Mouse (Mus musculus): ENCODE data around the gene Ldb2.
A peak's percentile ranks its signal among the peaks of the same experiment; 100 is the strongest.

Gene Ldb2

DNA sequence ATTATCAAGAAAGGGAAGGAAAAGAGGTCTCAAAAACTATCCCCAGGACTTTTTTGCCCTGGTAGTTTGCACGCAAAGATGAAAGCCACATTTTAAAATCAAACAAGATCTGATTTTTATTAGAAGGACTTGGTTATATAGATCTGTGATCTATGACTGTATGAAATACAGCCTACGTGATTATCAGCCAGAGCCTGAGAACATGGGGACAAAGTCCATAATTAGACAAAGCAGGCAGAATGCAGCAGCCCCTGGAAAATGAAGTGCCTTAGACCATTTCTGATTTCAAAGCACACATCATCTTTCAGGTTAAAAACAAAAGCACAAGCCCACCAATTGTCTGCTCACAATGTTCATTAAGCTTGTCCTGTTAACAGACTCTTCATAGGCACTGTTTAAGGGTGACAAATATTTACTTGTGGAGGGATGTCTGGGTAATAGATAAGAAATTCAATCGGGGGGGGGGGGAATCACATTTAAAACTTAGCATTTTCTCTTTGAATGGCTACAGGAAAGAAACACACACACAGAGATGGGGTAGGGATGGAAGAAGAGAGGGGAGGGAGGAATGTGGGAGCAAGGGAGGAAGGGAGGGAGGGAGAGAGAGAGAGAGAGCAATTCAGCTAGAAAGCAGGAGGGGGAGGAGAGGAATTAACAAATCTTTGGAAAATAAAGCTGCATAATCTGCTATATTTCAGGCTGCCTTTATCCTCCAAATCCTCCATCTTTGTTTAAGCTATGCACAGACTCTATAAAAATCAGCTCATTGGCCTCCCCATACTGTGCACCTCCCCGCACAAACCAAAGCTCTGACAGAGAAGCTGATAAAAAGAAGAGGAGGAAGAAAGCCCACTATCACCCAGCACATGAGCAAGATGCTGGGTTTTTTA lies 153.3 kb downstream of the Ldb2 start:
- DNase-seq (ENCODE audit: low spot score), result no peak

DNA sequence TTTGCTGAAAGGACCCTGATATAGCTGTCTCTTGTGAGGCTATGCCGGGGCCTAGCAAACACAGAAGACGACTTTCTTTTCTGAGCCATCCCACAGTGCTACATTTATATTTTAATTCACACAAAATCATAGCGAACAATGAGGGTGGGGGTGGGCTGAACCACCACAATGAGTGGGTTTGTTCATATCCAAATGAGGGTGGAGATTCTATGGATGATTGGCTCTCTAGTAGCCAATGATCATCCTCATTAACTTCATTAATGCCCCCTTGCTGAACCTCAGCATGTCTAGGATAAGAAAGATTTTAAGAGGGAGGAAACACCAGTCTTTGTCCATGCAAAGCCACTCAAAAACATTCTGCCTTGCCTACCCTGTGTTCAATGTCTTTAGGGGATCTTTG lies 156.4 kb downstream of the Ldb2 start:
- DNase-seq (ENCODE audit: low spot score), result no peak

DNA sequence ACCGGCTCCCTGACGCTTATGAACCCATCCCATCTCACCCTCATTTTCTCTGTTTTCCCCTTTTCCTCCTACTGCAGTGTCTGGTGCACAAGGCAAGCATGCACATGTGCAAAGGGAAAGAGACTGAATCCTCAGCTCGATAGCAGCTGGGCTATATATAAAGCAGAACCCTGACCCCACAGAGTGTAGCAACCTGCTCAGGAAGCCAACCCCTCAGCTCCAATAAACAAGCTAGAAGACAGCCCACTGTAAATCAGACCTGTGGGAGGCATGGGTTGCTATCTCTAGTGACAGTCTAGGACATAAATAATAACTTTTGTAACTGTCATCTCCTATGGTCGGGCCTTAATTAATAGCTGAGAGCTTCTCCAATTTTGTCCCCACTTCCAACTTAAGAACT lies 158.4 kb downstream of the Ldb2 start:
- DNase-seq (ENCODE audit: low spot score), result no peak

DNA sequence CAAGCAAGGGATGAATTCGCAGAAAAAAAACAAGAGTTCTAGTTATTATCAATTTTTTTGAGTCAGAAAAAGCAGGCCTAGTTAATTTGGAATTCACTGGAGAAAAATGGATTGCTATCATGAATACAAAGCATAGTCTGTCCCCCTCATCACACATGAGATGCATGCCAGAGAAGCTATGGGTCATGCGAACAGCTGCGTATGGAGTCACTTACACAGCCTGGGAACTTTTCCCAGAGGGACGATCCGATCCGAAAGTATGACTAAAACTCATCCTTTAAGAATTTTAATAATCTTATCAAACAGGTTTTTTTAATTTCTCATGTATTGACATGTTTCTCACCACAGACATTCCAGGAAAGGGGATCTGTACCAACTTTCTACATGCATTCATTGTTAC lies 163.9 kb downstream of the Ldb2 start:
- DNase-seq (ENCODE audit: low spot score), result no peak

DNA sequence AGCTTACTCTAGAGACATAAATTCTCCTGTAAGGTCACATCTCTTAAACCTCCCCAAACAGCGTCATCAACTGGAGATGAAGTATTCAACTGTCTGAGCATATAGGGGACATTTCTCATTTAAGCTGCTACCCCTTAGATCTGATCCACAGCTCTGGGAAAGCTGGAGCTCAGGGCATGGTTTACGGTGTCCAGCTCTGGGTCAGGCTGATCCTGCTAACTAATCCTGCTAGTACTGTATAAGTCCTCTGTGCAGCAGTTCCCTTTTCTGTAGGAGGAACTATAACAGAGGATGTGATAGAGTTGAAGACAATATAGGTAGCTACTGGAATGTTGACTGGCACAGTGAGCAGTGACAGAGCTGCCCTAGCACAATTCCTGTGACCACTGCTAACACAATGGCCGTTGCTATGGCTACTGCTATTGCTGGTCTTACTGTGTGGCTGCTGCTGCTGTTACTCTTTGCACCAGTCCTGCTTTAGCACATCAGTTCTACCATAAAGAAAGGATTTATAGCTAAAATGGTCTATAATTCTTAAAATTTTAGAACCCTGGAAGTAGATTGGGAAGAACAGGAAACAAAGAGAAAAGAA lies 170.3 kb downstream of the Ldb2 start:
- no peak for DNase-seq (ENCODE audit: low spot score)

DNA sequence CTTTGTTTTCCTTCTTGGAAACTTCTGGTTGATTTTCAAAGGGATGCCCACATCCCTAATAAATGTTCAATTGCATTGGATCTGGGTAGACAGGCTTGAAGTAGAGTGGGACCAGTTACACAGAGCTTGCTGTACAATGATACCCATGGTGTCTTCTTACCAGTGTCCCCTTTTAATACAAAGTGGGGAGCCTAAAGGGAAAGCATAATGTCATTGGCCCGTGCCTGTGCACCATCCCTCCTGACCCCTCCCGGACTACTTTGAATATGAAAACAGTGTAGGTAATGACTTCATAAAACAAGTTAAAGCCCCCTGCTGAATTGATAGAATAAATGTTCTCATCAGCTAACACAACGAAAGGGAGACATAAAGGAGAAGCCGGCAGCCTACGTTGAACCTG lies 172.0 kb downstream of the Ldb2 start:
- no peak for DNase-seq (ENCODE audit: low spot score)

DNA sequence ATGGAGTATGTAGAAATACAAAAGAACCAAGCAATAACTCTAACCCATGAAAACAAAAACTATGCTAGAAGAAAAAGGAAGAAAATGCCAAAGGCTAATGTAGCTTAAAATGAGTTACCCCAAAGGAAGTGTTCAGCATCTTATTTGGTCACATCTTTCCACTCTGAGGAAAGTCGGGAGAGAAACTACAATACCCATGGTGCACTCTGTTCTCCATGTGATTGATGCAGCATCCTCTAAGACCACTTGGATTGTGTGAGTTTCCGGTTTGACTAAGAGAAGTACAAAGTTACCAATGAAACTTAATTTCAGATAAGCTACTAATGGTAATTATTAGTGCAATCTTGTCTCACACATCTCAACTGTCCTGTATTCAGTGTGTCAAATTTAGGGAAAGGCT lies 172.6 kb downstream of the Ldb2 start:
- no peak for DNase-seq (ENCODE audit: low spot score)

DNA sequence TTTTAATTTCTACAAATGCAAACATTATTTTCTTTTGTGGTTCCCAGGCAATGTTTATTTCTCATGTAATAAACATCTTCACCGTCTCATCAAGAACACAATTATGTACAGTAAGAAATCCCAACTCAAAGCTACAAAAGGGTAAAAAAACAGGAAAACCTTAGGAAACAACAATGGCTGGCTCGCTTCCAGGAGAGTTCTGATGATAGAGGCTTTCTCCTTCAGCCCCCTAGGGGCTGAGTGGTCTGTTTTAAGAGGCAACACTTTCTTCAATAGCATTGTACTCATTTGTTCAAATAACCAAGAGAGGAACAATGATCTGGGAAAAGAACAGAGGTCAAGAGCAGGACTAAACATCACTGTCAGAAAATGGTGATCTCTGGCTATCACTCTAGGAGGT lies 173.4 kb downstream of the Ldb2 start:
- no peak for DNase-seq (ENCODE audit: low spot score)

DNA sequence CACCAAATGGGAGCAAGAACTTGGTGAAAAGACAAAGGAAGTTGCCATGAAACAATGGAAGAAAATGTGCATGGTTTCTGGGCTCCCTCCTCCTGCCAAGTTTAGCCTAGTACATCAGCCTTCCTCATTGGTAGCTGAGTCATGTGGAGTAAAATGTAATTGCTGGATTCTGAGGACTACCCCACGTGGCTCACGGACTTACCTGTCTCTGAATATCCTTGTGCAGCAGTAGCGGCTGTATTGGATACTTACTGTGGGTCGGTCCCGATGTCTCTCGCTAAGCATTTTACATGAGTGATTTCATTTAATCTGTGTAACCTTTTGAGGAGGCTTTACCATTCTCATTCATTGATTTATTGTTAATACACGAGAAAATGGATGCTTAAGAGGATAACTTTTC lies 183.8 kb downstream of the Ldb2 start:
- no peak for DNase-seq (ENCODE audit: low spot score)

DNA sequence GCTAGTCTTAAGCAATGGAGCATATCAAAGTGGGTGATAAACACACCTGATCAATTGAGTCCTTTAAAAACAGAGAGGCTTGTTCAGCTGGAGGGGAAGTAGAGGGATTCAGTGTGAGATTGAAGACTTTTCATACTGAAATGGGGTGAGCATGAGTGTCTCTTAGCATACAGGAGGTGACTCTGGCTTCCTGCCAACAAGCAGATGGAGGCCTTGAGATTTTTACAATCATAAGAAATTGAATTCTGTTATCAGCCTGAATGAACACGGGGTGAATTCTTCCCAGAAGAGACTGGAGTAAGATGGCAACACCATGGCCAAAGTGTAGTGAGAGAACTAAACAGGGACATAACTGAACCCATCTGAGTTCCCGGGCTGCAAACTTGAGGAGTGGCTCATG lies 190.6 kb downstream of the Ldb2 start:
- DNase-seq (ENCODE audit: low spot score), result no peak

DNA sequence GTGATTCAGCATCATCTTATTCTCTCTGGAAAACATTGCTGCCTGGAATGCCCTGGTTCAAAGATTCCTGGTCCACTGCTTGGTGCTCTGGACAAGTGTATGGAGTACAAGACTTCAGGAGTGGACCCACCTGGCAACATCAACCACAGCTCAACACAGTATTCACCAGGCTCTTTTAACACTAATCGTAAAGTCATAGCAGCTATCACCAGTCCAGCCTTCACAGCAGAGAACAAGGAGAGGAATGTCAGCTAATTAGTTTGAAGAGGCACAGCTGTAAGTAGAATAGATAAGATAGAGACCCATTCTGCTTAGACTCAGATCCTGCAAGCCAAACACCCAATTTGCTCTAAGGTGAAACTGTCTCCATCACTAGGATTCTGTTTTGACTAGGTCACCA lies 198.1 kb downstream of the Ldb2 start:
- no peak for DNase-seq (ENCODE audit: low spot score)

DNA sequence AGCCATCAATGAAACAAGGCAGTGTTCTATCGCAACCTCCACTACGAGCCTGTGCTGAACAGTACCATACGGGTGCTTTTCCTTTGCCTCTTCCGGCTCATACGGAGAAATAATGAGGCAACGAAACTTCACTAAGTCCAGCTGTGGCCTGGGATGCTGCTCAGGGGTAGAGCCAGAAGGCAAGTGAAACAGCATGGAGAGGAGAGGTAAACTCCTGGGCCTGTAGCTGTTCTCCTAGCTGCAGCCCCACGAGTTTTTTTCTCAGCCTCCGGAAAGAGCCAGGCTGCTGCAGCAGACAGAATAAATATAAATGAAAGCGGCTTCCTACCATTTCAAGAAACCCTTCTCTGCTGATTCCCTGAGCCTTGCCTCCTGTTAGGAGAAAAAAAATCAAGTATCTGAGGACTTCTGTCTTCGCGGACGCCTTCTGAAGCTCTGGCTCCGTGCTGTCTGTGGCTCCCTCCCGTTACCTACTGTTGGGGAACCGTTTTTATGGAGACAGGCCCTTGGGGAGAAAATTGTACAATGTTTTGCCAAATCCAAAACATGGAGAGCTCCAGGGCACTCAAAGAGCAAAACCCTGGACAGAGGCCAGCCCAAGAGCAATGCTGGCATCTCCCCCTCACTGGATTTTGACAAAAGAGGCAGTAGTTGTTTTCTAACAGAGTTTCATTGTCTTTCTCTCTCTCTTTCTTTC lies 205.8 kb downstream of the Ldb2 start:
- DNase-seq (ENCODE audit: low spot score), result peak; percentile 33

DNA sequence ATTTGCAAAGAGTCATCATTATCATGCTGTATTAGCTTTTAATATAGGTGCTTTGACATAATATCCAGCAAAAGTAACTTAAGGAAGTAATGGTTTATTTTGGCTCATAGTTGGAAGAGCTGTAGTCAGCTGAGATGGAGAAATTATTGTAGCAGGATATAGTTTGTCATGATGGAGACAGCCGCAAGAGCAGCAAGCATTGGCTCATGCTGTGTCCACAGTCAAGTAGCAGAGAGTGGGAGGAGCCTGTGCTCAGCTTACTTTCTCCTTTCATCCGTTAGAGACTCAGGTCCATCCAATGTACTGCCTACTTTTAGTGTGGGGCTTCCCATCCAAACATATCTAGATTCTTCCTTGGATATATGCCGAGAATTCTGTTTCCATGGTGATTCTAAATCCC lies 208.7 kb downstream of the Ldb2 start:
- DNase-seq (ENCODE audit: low spot score), result no peak

DNA sequence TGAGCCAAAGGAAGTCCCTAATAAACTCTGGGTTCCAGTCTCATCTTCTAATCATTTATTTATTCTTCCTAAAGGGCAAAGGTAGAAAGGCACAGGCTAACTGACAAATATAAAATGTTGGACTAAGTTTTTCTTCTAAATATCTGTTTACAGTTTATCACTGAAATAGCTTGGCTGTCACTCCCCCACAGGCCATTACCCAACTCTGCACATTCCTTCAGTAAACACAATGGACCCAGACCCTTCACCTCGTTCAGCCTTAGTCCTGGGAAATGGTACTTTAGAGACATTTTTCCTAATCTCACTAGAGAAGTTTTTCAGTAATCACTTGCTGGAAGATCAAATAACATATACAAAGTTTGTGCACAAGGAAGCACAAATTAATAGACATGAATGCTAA lies 210.2 kb downstream of the Ldb2 start:
- DNase-seq (ENCODE audit: low spot score), result no peak

DNA sequence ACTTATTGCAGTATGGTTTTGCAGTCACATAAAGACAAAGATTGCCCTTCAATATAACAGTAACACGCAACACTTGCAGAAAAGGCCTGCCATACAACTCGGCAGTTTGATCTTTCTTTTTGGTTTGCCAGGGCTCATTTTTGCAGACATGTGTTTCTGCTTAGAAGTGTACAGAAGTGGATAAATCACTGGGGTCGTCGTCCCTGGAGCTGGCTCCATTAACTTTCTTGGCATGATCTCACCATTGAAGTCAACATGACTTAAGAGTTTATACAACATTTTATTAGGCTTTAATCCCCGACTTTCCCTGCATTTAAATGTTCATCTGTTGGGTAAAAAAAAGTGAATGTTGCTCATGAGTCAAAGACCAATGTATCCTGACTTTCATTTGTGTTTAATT lies 212.9 kb downstream of the Ldb2 start:
- no peak for DNase-seq (ENCODE audit: low spot score)

DNA sequence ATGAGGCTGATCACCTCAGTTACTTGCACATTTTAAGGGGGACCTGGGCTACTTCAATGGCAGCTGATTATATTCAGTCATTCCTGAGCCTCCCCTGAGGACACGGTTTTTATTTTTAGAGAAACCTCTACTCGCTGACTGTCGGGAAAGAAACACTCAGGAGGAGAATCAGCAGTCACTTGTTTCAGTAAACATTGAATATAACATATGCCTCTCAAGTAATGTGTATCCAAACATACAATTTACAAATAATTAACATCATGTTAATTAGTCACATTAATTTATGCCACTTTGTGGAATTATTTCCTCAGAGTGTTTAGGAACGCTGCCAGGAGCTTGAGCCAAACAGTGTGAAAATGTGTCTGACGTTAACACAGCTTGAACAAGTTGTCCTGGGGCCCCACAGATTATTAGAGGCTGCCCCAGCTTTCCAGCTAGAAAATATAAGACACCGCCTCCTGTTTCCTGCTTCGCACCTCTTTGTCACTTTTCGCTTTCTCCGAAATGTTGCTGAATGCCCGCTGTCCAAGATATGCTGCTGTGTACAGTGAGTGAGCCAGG lies 219.5 kb downstream of the Ldb2 start:
- no peak for DNase-seq (ENCODE audit: low spot score)

DNA sequence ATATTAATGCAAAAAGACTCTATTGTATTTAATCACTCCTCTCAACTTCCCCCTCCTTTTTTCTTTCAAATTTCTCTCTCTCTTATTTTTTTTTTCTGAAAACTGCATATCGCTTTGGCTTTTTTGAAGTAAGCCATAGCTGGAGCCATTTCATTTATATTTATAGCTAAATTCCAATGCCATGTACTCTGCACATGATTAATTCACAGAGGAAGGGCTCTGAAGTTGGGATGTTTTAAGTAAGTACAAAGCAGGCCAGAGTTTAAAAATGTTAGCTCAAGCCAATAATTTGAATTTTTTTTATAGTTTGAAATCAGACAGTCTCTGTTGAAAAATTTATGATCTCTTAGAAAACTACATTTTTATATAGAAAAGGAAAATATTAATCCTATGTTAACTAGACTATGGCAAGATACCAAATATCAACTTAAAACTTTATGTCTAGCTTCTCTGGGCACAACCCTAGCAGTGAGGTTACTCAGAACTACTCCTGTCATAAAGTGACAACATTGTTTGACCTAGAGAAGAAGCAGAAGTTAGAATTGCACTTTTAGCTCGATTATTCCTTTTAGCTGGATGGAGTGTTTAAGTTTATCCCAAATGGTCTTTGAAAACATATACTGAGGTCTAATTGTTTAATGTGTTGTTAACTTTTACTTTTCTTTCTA lies 222.7 kb downstream of the Ldb2 start:
- DNase-seq (ENCODE audit: low spot score), result no peak

DNA sequence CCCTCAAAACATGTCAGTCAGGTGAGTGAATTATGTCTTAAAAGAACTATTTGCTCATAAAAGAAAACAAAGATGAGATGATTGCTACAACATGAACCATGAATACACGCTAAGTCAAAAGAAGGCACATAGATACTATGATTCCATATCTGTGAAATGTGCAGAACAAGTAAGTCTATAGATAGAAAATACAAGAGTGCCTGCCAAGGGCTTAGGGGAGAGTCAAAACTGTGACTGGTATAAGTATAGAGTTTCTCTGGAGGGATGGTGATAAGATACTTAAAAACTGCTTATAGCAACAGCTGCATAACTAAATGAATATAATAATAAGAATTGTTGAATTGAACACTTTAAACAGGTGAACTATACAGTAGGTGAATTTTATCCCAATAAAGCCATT lies 224.8 kb downstream of the Ldb2 start:
- no peak for DNase-seq (ENCODE audit: low spot score)

DNA sequence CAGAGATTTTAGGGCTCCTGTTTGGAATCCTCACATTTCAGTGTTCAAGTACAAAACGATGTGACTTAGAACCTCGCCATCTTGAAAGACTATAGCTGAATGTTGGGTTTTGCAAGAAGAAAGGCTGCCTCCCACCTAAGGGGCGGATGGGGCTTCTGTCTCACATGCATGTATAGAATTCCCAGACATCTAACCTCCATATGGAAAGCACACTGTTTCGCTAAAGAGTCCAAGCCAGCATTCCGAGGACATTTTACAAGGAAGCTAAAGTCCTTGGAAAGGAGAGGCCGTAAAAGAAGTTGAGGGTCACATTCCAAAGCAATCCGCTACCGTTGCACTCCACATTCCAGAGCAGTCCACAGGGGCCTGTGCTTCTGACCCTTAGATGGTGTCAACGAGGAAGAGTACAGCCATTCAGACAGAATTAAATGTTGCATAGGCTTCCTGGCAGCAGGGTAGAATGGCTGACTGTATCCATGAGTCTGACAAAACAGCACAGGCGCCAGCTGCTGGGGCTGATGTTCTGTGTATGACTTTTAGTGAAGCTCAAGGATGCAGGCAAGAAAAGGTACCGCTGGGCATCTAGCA lies 245.6 kb downstream of the Ldb2 start:
- DNase-seq (ENCODE audit: low spot score), result no peak

DNA sequence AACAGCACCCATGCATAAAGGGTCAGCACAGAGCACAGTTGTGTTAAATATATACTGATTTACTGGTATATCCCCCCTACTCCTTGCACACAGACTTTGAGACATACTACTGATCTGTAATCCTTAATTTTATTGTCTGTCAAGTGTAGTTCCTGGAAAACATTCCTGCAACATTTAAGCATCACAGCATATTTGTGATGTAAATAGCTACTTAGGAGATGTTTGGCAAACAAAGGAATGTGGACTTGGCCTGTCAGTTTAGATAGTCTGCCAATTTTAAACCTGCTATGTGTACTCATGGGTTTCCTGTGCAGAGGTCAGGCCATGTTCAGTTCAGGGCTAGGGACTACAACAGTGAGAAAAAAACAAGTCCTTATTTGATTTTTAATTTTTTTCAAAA lies 246.3 kb downstream of the Ldb2 start:
- no peak for DNase-seq (ENCODE audit: low spot score)

DNA sequence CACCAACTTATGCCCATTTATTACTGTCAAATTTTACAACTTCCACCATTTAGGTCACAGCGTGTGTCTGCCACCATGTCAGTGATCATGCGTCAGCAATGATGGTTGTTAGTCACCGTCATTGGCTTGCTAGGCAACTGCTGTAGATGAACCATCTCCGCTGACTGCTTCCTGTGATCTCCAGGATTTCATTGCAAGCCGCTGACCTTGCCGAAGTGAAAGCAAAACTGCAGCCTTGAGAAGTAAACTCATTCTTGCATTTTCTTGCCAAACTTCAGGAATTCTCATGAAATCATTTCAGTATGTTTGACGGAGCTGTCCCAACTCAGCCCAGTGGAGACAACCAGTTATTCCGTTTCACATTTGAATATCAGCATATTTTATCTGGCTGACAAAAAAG lies 247.4 kb downstream of the Ldb2 start:
- peak; percentile 7 for DNase-seq (ENCODE audit: low spot score)

DNA sequence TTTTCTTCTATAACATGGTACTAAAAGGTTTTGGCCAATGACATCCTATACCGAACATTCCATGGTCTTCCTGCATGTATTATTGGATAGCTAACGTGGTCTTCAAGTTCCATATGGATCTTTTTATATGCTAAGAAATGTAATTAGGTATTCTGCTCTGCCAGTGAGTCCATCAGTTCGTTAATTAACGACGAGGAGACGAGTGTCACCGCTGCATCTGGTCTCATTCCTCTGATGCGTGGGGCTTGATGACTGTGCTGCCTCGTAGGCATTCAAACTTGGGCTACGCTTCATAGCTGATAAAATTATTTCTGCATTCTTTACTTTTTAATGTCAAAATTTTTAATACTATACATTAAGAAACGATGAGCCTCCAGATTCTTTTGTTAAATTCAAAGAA lies 251.0 kb downstream of the Ldb2 start:
- no peak for DNase-seq (ENCODE audit: low spot score)

Measured in ovary, postnatal 36 days (tissue).